Mouse (Mus musculus): ENCODE measurements around the gene Ncapd2. TPM values are rescaled to one million over a fixed set of nuclear protein-coding genes. Genes with fewer than 3 reads are reported as not detected.

The Ncapd2 gene
- total RNA-seq, 1 experiment, result 159 TPM

- no peak for DNase-seq (ENCODE audit: low read depth, low spot score)
- Histone ChIP-seq H3K9me3 (ENCODE audit: control insufficient read depth, insufficient read depth, low read depth, low read length) (no peaks in the 10 kb centered on the region), H3K36me3 (ENCODE audit: control insufficient read depth, insufficient read depth, low read length, poor library complexity, severe bottlenecking) (peaks cover 7% of the 10 kb centered on the region), H3K4me1 (ENCODE audit: control insufficient read depth in 2 of 2, insufficient read depth in 2 of 2, low read length in 2 of 2, poor library complexity in 1 of 2) (peaks cover 4 to 31% of the 10 kb centered on the region in 2 experiments; a peak in 2 of 4 replicates), H3K4me3 (ENCODE audit: insufficient read depth in 1 of 2, low read depth in 1 of 2, low read length in 2 of 2, poor library complexity in 1 of 2, severe bottlenecking in 1 of 2) (no peak overlapping the region), H3K9ac (ENCODE audit: insufficient read depth, low read depth, low read length, poor library complexity, severe bottlenecking) (no peak overlapping the region), H3K27ac (ENCODE audit: insufficient read depth, low read depth, low read length, poor library complexity, severe bottlenecking) (no peak overlapping the region)
- TF ChIP-seq ZNF384 (IDR thresholded peaks at IDR 0.05; ENCODE audit: low read depth, low read length) (no peak), MAFK (IDR thresholded peaks at IDR 0.05; ENCODE audit: insufficient read depth, low read depth, low read length) (no peak), HCFC1 (IDR thresholded peaks at IDR 0.05; ENCODE audit: borderline replicate concordance, insufficient read depth, low read length) (no peak), ZC3H11A (IDR thresholded peaks at IDR 0.05; ENCODE audit: borderline replicate concordance, low read depth, low read length) (no peak), CHD2 (IDR thresholded peaks at IDR 0.05; ENCODE audit: low read depth, low read length) (no peak)
- in situ Hi-C loops (cut with MboI; ENCODE audit: low sequenced_read_pairs in 2 of 2, unreplicated experiment in 2 of 2), result no loop called here
Observed at GRCm38 (mm10) chr6:125148926-125149568, 42.5 kb downstream of the Ncapd2 start.

- TF ChIP-seq ZC3H11A (IDR thresholded peaks at IDR 0.05; ENCODE audit: borderline replicate concordance, low read depth, low read length) (no peak), MAFK (IDR thresholded peaks at IDR 0.05; ENCODE audit: insufficient read depth, low read depth, low read length) (no peak), ZNF384 (IDR thresholded peaks at IDR 0.05; ENCODE audit: low read depth, low read length) (no peak), CHD2 (IDR thresholded peaks at IDR 0.05; ENCODE audit: low read depth, low read length) (no peak), HCFC1 (IDR thresholded peaks at IDR 0.05; ENCODE audit: borderline replicate concordance, insufficient read depth, low read length) (no peak)
- no peak overlapping the region for H3K27ac ChIP-seq (ENCODE audit: insufficient read depth, low read depth, low read length, poor library complexity, severe bottlenecking)
- DNase-seq (ENCODE audit: low read depth, low spot score), result no peak
- H3K36me3 ChIP-seq (ENCODE audit: control insufficient read depth, insufficient read depth, low read length, poor library complexity, severe bottlenecking), result peaks cover 12% of the 10 kb centered on the region
- H3K4me3 ChIP-seq (ENCODE audit: insufficient read depth in 1 of 2, low read depth in 1 of 2, low read length in 2 of 2, poor library complexity in 1 of 2, severe bottlenecking in 1 of 2), result peak overlapping the region in 1 of 2 experiments; percentile 5; a peak in 1 of 4 replicates
- no peaks in the 10 kb centered on the region for H3K9me3 ChIP-seq (ENCODE audit: control insufficient read depth, insufficient read depth, low read depth, low read length)
- in situ Hi-C loops (cut with MboI; ENCODE audit: low sequenced_read_pairs in 2 of 2, unreplicated experiment in 2 of 2), result no loop called here
- peaks cover 4 to 32% of the 10 kb centered on the region in 2 experiments; a peak in 2 of 4 replicates for H3K4me1 ChIP-seq (ENCODE audit: control insufficient read depth in 2 of 2, insufficient read depth in 2 of 2, low read length in 2 of 2, poor library complexity in 1 of 2)
- no peak overlapping the region for H3K9ac ChIP-seq (ENCODE audit: insufficient read depth, low read depth, low read length, poor library complexity, severe bottlenecking)
Observed at GRCm38 (mm10) chr6:125148251-125148925, 43.1 kb downstream of the Ncapd2 start.

DNA sequence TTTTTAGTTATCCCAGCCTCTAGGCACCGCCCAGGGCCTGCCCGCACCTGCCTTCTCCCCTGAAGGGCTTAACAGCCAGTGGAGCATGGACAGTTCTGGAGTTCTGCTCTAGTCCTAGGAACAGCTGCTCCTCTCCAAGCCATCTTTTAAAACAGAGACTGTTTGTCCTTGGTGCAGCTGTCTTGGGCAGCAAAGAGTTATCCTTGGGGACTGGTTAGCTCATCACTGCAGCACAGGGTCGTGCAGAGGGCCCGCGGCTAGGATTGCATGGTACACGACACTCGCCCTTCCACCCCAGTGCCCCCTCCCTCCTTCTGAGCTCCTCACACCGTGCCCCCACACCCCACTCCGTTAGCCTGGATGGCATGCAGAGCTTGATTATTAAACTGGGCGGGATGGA is 44.2 kb downstream of the Ncapd2 start:
- Histone ChIP-seq H3K4me1 (ENCODE audit: control insufficient read depth in 2 of 2, insufficient read depth in 2 of 2, low read length in 2 of 2, poor library complexity in 1 of 2) (peaks cover 4 to 26% of the 10 kb centered on the region in 2 experiments; a peak in 2 of 4 replicates), H3K9me3 (ENCODE audit: control insufficient read depth, insufficient read depth, low read depth, low read length) (no peaks in the 10 kb centered on the region), H3K36me3 (ENCODE audit: control insufficient read depth, insufficient read depth, low read length, poor library complexity, severe bottlenecking) (peaks cover 12% of the 10 kb centered on the region), H3K9ac (ENCODE audit: insufficient read depth, low read depth, low read length, poor library complexity, severe bottlenecking) (no peak overlapping the region; the same call in 1 of the 2 replicates), H3K4me3 (ENCODE audit: insufficient read depth in 1 of 2, low read depth in 1 of 2, low read length in 2 of 2, poor library complexity in 1 of 2, severe bottlenecking in 1 of 2) (no peak overlapping the region), H3K27ac (ENCODE audit: insufficient read depth, low read depth, low read length, poor library complexity, severe bottlenecking) (no peak overlapping the region)
- no peak for DNase-seq (ENCODE audit: low read depth, low spot score)
- TF ChIP-seq ZC3H11A (IDR thresholded peaks at IDR 0.05; ENCODE audit: borderline replicate concordance, low read depth, low read length), result no peak
- no peak for TF ChIP-seq MAFK (IDR thresholded peaks at IDR 0.05; ENCODE audit: insufficient read depth, low read depth, low read length)
- TF ChIP-seq HCFC1 (IDR thresholded peaks at IDR 0.05; ENCODE audit: borderline replicate concordance, insufficient read depth, low read length), result no peak
- no peak for TF ChIP-seq ZNF384 (IDR thresholded peaks at IDR 0.05; ENCODE audit: low read depth, low read length)
- TF ChIP-seq CHD2 (IDR thresholded peaks at IDR 0.05; ENCODE audit: low read depth, low read length), result no peak
- in situ Hi-C loops (cut with MboI; ENCODE audit: low sequenced_read_pairs in 2 of 2, unreplicated experiment in 2 of 2), result no loop called here

GRCm38 (mm10) chr6:125146797-125147196 is 44.7 kb downstream of the Ncapd2 start:
- in situ Hi-C loops (cut with MboI; ENCODE audit: low sequenced_read_pairs in 2 of 2, unreplicated experiment in 2 of 2), result no loop called here
- no peaks in the 10 kb centered on the region for H3K9me3 ChIP-seq (ENCODE audit: control insufficient read depth, insufficient read depth, low read depth, low read length)
- DNase-seq (ENCODE audit: low read depth, low spot score), result no peak
- H3K9ac ChIP-seq (ENCODE audit: insufficient read depth, low read depth, low read length, poor library complexity, severe bottlenecking), result no peak overlapping the region
- no peak overlapping the region for H3K4me3 ChIP-seq (ENCODE audit: insufficient read depth in 1 of 2, low read depth in 1 of 2, low read length in 2 of 2, poor library complexity in 1 of 2, severe bottlenecking in 1 of 2)
- H3K27ac ChIP-seq (ENCODE audit: insufficient read depth, low read depth, low read length, poor library complexity, severe bottlenecking), result no peak overlapping the region
- peaks cover 4 to 25% of the 10 kb centered on the region in 2 experiments; a peak in 2 of 4 replicates for H3K4me1 ChIP-seq (ENCODE audit: control insufficient read depth in 2 of 2, insufficient read depth in 2 of 2, low read length in 2 of 2, poor library complexity in 1 of 2)
- no peak for TF ChIP-seq HCFC1 (IDR thresholded peaks at IDR 0.05; ENCODE audit: borderline replicate concordance, insufficient read depth, low read length)
- TF ChIP-seq MAFK (IDR thresholded peaks at IDR 0.05; ENCODE audit: insufficient read depth, low read depth, low read length), result no peak
- no peak for TF ChIP-seq CHD2 (IDR thresholded peaks at IDR 0.05; ENCODE audit: low read depth, low read length)
- no peak for TF ChIP-seq ZNF384 (IDR thresholded peaks at IDR 0.05; ENCODE audit: low read depth, low read length)
- no peak for TF ChIP-seq ZC3H11A (IDR thresholded peaks at IDR 0.05; ENCODE audit: borderline replicate concordance, low read depth, low read length)
- peaks cover 17% of the 10 kb centered on the region for H3K36me3 ChIP-seq (ENCODE audit: control insufficient read depth, insufficient read depth, low read length, poor library complexity, severe bottlenecking)

Measured in ES-E14 (cell line).